Mouse (Mus musculus) large intestine, adult 2 months (tissue): ENCODE data around the gene Tbl1x. TPM values are rescaled to one million over a fixed set of nuclear protein-coding genes. Genes with fewer than 3 reads are reported as not detected.

Experiments
- DNase-seq: peaks from one replicate; pipeline ENCODE4 v3.0.0-alpha.2; 2012; ENCODE audit warnings: low read depth, low spot score
- WGBS: fragments of 180-500 bp; shearing (Covaris S2); methylation state at CpG from one replicate; pipeline ENCODE4 v1.1.7; 2018; 5-methylcytosine and 5-hydroxymethylcytosine counted together
- polyA plus RNA-seq: library from polyadenylated mRNA; depleted of rRNA; stranded (reverse); fragments of >200 nt; gene quantifications from 2 replicates; pipeline ENCODE4 v1.2.3, GENCODE M21; 2012

The Tbl1x gene
- polyA plus RNA-seq, 1 experiment, result 9.0 TPM

DNA sequence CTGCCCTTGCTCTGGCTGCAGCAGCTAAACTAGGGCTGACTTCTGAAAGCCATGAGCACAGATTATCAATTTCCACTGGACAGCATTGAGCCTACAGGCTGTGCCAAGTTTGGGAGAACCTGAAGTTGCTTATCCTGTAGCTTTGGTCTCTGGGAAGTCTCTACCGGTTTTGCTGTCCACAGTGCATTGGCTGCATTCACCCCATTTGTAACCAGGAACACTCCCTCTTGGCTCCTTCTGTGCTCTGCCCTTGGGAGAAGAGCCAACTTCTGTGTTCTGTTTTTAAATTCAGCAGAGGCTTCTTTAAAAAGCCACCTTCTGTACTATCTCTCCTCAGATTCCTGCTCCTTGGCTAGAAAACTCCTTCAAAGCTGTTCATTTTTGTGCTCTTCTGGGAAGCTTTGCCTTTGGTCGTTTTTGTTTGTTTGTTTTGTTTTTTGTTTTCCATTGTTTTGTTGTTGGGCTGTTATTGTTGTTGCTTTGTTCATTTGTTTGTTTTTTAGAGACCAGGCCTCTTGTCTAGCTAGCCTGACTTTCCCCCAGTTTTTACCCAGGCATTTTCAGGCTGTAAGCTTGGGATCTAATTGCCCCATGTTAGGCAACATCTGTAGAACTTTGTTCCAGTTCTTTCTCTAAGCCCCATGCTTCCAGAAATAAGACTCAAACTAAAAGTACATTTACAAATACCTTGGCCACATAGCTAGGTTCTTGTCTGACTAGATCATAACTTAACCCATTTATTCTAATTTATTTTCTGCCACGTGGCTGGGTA, 159.2 kb downstream of the Tbl1x start:
- no peak for DNase-seq
- 38% methylated on average over 3 of the region's 3 CpGs for WGBS
